Mouse (Mus musculus): ENCODE measurements around the gene Mok. TPM values are rescaled to one million over a fixed set of nuclear protein-coding genes. Genes with fewer than 3 reads are reported as not detected.
A peak's percentile ranks its signal among the peaks of the same experiment; 100 is the strongest.

Mok gene
- polyA plus RNA-seq, 1 experiment, result 3.3 TPM

- no peaks in the 10 kb centered on the region for H3K36me3 ChIP-seq (ENCODE audit: control insufficient read depth, insufficient read depth)
- no peaks in the 10 kb centered on the region for H3K27me3 ChIP-seq (ENCODE audit: control insufficient read depth, insufficient read depth, insufficient read length)
- TF ChIP-seq TCF12 (IDR thresholded peaks at IDR 0.05; ENCODE audit: insufficient read depth, poor library complexity, severe bottlenecking), result no peak
- no peak for TF ChIP-seq POLR2A (IDR thresholded peaks at IDR 0.05; ENCODE audit: insufficient read length, low read depth)
- TF ChIP-seq MYOD1 (IDR thresholded peaks at IDR 0.05; ENCODE audit: control insufficient read depth in 1 of 3, insufficient read length in 2 of 3, low read depth in 2 of 3), result peak in 2 of 3 experiments; percentile 35 to 68
- TF ChIP-seq MYOG (IDR thresholded peaks at IDR 0.05; ENCODE audit: control insufficient read depth in 1 of 3, insufficient read depth in 1 of 3, insufficient read length in 2 of 3, low read depth in 2 of 3), result peak in 1 of 3 experiments; percentile 57
- no peak for TF ChIP-seq POLR2AphosphoS2 (IDR thresholded peaks at IDR 0.05; ENCODE audit: insufficient read length, low read depth)
- no peak for TF ChIP-seq REST (IDR thresholded peaks at IDR 0.05; ENCODE audit: insufficient read depth, insufficient read length)
- TF ChIP-seq TCF3 (IDR thresholded peaks at IDR 0.05; ENCODE audit: insufficient read length, low read depth), result no peak
- TF ChIP-seq SRF (IDR thresholded peaks at IDR 0.05; ENCODE audit: control insufficient read depth, insufficient read length, low read depth), result no peak
- no peak for TF ChIP-seq E2F4 (IDR thresholded peaks at IDR 0.05; ENCODE audit: insufficient read depth)
- no peak for TF ChIP-seq USF1 (IDR thresholded peaks at IDR 0.05; ENCODE audit: low read depth)
- TF ChIP-seq CEBPB (IDR thresholded peaks at IDR 0.05; ENCODE audit: insufficient read depth, poor library complexity, severe bottlenecking), result no peak
- TF ChIP-seq MAX (IDR thresholded peaks at IDR 0.05; ENCODE audit: low read depth), result no peak
- no peak overlapping the region for H3ac ChIP-seq (ENCODE audit: control insufficient read depth, insufficient read length)
- peak overlapping the region; percentile 100 for H3K4me2 ChIP-seq (ENCODE audit: low read depth)
- H3K4me3 ChIP-seq, result peak overlapping the region; percentile 40
- no peaks in the 10 kb centered on the region for H3K79me2 ChIP-seq (ENCODE audit: control insufficient read depth, insufficient read depth)
These were observed 3.7 kb upstream of the Mok start for GRCm38 (mm10) chr12:110844227-110845130.

GRCm38 (mm10) chr12:110843194-110844048 is 2.7 kb upstream of the Mok start:
- Histone ChIP-seq H3K36me3 (ENCODE audit: control insufficient read depth, insufficient read depth) (no peaks in the 10 kb centered on the region), H3K27me3 (ENCODE audit: control insufficient read depth, insufficient read depth, insufficient read length) (no peaks in the 10 kb centered on the region), H3K4me2 (ENCODE audit: low read depth) (peak overlapping the region; percentile 100), H3K4me3 (peak overlapping the region; percentile 40), H3K79me2 (ENCODE audit: control insufficient read depth, insufficient read depth) (no peaks in the 10 kb centered on the region), H3ac (ENCODE audit: control insufficient read depth, insufficient read length) (no peak overlapping the region)
- TF ChIP-seq TCF12 (IDR thresholded peaks at IDR 0.05; ENCODE audit: insufficient read depth, poor library complexity, severe bottlenecking), result no peak
- TF ChIP-seq POLR2A (IDR thresholded peaks at IDR 0.05; ENCODE audit: insufficient read length, low read depth), result no peak
- no peak for TF ChIP-seq MYOD1 (IDR thresholded peaks at IDR 0.05; ENCODE audit: control insufficient read depth in 1 of 3, insufficient read length in 2 of 3, low read depth in 2 of 3)
- no peak for TF ChIP-seq E2F4 (IDR thresholded peaks at IDR 0.05; ENCODE audit: insufficient read depth)
- no peak for TF ChIP-seq REST (IDR thresholded peaks at IDR 0.05; ENCODE audit: insufficient read depth, insufficient read length)
- no peak for TF ChIP-seq CEBPB (IDR thresholded peaks at IDR 0.05; ENCODE audit: insufficient read depth, poor library complexity, severe bottlenecking)
- no peak for TF ChIP-seq MAX (IDR thresholded peaks at IDR 0.05; ENCODE audit: low read depth)
- TF ChIP-seq SRF (IDR thresholded peaks at IDR 0.05; ENCODE audit: control insufficient read depth, insufficient read length, low read depth), result no peak
- no peak for TF ChIP-seq USF1 (IDR thresholded peaks at IDR 0.05; ENCODE audit: low read depth)
- TF ChIP-seq POLR2AphosphoS2 (IDR thresholded peaks at IDR 0.05; ENCODE audit: insufficient read length, low read depth), result no peak
- no peak for TF ChIP-seq TCF3 (IDR thresholded peaks at IDR 0.05; ENCODE audit: insufficient read length, low read depth)
- no peak for TF ChIP-seq MYOG (IDR thresholded peaks at IDR 0.05; ENCODE audit: control insufficient read depth in 1 of 3, insufficient read depth in 1 of 3, insufficient read length in 2 of 3, low read depth in 2 of 3)

- H3ac ChIP-seq (ENCODE audit: control insufficient read depth, insufficient read length), result no peak overlapping the region
- no peaks in the 10 kb centered on the region for H3K79me2 ChIP-seq (ENCODE audit: control insufficient read depth, insufficient read depth)
- H3K36me3 ChIP-seq (ENCODE audit: control insufficient read depth, insufficient read depth), result no peaks in the 10 kb centered on the region
- no peak for TF ChIP-seq POLR2A (IDR thresholded peaks at IDR 0.05; ENCODE audit: insufficient read length, low read depth)
- no peak overlapping the region for H3K4me3 ChIP-seq
- H3K27me3 ChIP-seq (ENCODE audit: control insufficient read depth, insufficient read depth, insufficient read length), result no peaks in the 10 kb centered on the region
- no peak overlapping the region for H3K4me2 ChIP-seq (ENCODE audit: low read depth)
These were observed 1.2 kb upstream of the Mok start for GRCm38 (mm10) chr12:110841731-110842493.

- Histone ChIP-seq H3K27me3 (ENCODE audit: control insufficient read depth, insufficient read depth, insufficient read length) (no peaks in the 10 kb centered on the region), H3K4me3 (no peak overlapping the region), H3K79me2 (ENCODE audit: control insufficient read depth, insufficient read depth) (no peaks in the 10 kb centered on the region), H3K36me3 (ENCODE audit: control insufficient read depth, insufficient read depth) (no peaks in the 10 kb centered on the region), H3ac (ENCODE audit: control insufficient read depth, insufficient read length) (no peak overlapping the region), H3K4me2 (ENCODE audit: low read depth) (no peak overlapping the region)
- TF ChIP-seq MYOG (IDR thresholded peaks at IDR 0.05; ENCODE audit: control insufficient read depth in 1 of 3, insufficient read depth in 1 of 3, insufficient read length in 2 of 3, low read depth in 2 of 3) (no peak), MYOD1 (IDR thresholded peaks at IDR 0.05; ENCODE audit: control insufficient read depth in 1 of 3, insufficient read length in 2 of 3, low read depth in 2 of 3) (no peak)
These were observed 2.9 kb downstream of the Mok start for GRCm38 (mm10) chr12:110837850-110838249.
